Mouse (Mus musculus) heart, embryonic 16.5 days (tissue): Measurements from ENCODE around the gene Cdc40. TPM values are rescaled to one million over a fixed set of nuclear protein-coding genes. Genes with fewer than 3 reads are reported as not detected.

Source experiments
- ATAC-seq: fragments of 200-750 bp; cut with Nextera tagmentation; replicated peaks from 2 replicates; pipeline ENCODE4 v1.8.0; 2017; ENCODE audit warnings: moderate number of reproducible peaks; ENCODE audit not compliant: insufficient read depth, low FRiP score; ENCODE audit errors: extremely low read depth
- H3K27ac ChIP-seq: fragments of 300-500 bp; sonication (generic); 2 replicates; pipeline ENCODE4 v1.5.1; 2014; ENCODE audit warnings: mild to moderate bottlenecking, low read length, control low read depth, moderate library complexity
- H3K27me3 ChIP-seq: fragments of 300-500 bp; sonication (generic); 2 replicates; pipeline ENCODE4 v1.6.1; 2014; ENCODE audit warnings: low read length, mixed read lengths; ENCODE audit not compliant: control insufficient read depth, insufficient read depth
- H3K36me3 ChIP-seq: fragments of 300-500 bp; sonication (generic); 2 replicates; pipeline ENCODE4 v1.6.1; 2014; ENCODE audit not compliant: control insufficient read depth, insufficient read depth
- H3K4me1 ChIP-seq: fragments of 300-500 bp; sonication (generic); 2 replicates; pipeline ENCODE4 v1.6.1; 2014; ENCODE audit warnings: low read length, mixed read lengths; ENCODE audit not compliant: control insufficient read depth, insufficient read depth
- H3K4me2 ChIP-seq: fragments of 300-500 bp; sonication (generic); 2 replicates; pipeline ENCODE4 v1.6.1; 2014; ENCODE audit warnings: low read depth, mild to moderate bottlenecking, control low read depth, low read length
- H3K4me3 ChIP-seq: fragments of 300-500 bp; sonication (generic); 2 replicates; pipeline ENCODE4 v1.5.1; 2014; ENCODE audit warnings: mild to moderate bottlenecking, control low read depth, low read length
- H3K9ac ChIP-seq: fragments of 300-500 bp; sonication (generic); 2 replicates; pipeline ENCODE4 v1.6.1; 2014; ENCODE audit warnings: low read length, control low read depth
- H3K9me3 ChIP-seq: fragments of 300-500 bp; sonication (generic); replicated peaks from 2 replicates; pipeline ENCODE4 v1.6.1; 2016; ENCODE audit warnings: low read length; ENCODE audit not compliant: control insufficient read depth
- WGBS: fragments of 180-500 bp; shearing (Covaris S2); extraction: QIAGEN DNeasy Blood & Tissue Kit; methylation state at CpG from one replicate; pipeline ENCODE4 v1.1.7; 2014; 5-methylcytosine and 5-hydroxymethylcytosine counted together
- polyA plus RNA-seq: library from polyadenylated mRNA; unstranded; fragments of >200 nt; fragmentation: Nextera tagmentation; extraction: Ambion mirVana; gene quantifications from 2 replicates; pipeline ENCODE4 v1.2.1, GENCODE M21; 2015

Gene Cdc40
- polyA plus RNA-seq, 1 experiment from 2014 or later, result 26.7 TPM

DNA sequence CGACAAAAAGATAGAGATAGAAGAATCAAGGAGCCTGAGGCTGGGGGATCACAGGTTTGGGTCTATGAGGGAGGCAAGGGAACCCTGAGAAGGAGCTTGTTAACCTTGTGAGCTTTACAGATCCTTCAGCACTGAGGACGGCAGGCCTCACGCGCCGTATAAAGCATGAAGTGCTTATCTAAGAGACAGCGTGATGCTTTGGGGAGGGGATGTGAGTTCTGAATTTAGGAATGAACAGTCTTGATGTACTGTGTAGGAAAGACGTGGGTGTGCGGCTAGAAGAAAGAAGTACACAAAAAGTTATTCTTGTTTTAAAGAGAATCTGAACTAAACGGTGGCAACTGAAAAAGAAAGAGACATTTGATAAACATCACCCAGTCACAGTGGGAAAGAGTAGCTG, 3.1 kb downstream of the Cdc40 start:
- H3K9ac ChIP-seq, result no peak overlapping the region
- no peak overlapping the region for H3K4me2 ChIP-seq
- peaks cover 29% of the 10 kb centered on the region for H3K4me1 ChIP-seq
- WGBS, result 69% methylated on average over 9 of the region's 9 CpGs
- H3K4me3 ChIP-seq, result no peak overlapping the region
- H3K36me3 ChIP-seq, result no peaks in the 10 kb centered on the region; the same call in none of the 2 replicates
- no peak overlapping the region for H3K27ac ChIP-seq
- ATAC-seq, result no peak
- no peaks in the 10 kb centered on the region for H3K9me3 ChIP-seq
- H3K27me3 ChIP-seq, result no peaks in the 10 kb centered on the region

DNA sequence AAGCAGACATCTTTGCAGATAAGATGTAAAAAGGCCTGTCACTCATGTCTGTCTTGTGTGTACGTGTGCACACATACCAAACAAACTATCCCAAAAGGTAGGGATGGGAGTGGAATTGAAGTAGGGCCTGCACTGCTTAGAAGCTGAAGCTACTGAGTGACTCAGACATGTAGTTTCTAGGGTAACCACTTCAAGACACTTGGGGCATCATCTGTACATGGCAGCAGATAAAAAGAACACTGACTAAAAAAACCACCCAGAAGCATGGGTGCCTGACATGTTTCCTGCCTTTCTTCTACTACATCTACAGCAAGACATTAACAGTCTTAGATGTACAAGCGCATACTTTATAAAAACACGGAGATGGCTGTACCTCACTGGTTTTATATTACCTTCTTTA, 4.9 kb downstream of the Cdc40 start:
- no peak for ATAC-seq
- H3K4me2 ChIP-seq, result no peak overlapping the region
- H3K27me3 ChIP-seq, result no peaks in the 10 kb centered on the region
- no peaks in the 10 kb centered on the region; the same call in none of the 2 replicates for H3K36me3 ChIP-seq
- H3K4me1 ChIP-seq, result peaks cover 29% of the 10 kb centered on the region
- 61% methylated on average over 3 of the region's 3 CpGs for WGBS
- H3K4me3 ChIP-seq, result no peak overlapping the region
- H3K9me3 ChIP-seq, result no peaks in the 10 kb centered on the region
- H3K27ac ChIP-seq, result no peak overlapping the region
- H3K9ac ChIP-seq, result no peak overlapping the region

DNA sequence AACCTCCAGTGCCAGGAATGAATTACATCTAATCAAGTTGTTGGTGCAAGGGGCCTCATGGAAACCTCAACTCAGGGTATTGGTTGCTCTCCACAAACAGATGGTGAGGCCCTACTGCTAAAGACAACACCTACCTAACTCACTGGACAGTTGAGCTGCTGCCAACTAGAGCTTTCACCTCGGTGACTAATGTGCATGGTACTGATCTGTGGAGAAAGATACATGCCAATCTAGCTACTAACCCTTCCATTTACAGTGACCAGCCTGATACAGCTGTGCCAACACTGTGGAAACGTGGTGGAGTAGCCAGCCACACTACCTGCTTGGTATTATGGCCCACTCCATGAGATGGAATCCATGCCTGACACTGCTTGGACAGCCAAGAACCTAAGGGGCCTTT, 11.1 kb downstream of the Cdc40 start:
- no peaks in the 10 kb centered on the region for H3K9me3 ChIP-seq
- H3K4me1 ChIP-seq, result peaks cover 3% of the 10 kb centered on the region
- H3K4me3 ChIP-seq, result no peak overlapping the region
- H3K27me3 ChIP-seq, result no peaks in the 10 kb centered on the region
- H3K4me2 ChIP-seq, result no peak overlapping the region
- H3K36me3 ChIP-seq, result no peaks in the 10 kb centered on the region
- ATAC-seq, result no peak
- 52% methylated on average over 2 of the region's 2 CpGs for WGBS
- no peak overlapping the region for H3K27ac ChIP-seq
- H3K9ac ChIP-seq, result no peak overlapping the region

DNA sequence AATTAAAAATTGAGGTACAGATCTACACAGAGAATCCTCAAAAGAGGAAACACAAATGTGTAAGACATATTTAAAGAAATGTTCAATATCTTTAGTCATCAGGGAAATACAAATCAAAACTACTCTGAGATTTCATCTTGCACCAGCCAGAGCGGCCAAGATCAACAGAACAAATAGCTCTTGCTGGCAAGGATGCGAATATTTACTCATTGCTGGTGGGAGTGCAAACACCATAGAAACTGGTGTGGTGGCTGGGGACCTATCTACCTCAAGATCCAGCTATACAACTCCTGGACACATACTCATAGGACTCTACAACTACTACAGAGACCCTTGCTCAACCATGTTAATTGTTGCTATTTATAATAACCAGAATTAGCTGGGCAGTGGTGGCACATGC, 11.8 kb downstream of the Cdc40 start:
- ATAC-seq, result no peak
- no peak overlapping the region for H3K4me3 ChIP-seq

DNA sequence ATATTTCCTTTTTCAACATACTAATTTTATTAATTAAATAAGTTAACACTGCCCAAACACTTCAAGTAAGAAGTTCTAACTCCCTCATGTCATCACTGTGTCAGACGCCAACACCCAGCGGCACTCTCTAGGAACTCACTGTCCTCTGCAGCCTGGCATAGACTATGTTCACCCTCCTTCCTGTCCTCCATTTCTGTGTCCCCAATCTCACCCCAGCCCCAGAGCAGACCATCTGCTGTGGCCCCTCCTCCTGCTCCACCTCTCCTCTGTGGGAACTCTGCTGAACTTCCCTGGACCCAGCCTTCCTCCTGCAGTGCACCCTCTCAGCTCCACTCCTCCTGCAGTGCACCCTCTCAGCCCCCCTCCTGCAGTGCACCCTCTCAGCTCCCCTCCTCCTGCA, 15.0 kb downstream of the Cdc40 start:
- H3K9me3 ChIP-seq, result peaks cover 2% of the 10 kb centered on the region; the same call in 1 of the 2 replicates
- H3K27ac ChIP-seq, result no peak overlapping the region
- peaks cover 3% of the 10 kb centered on the region for H3K4me1 ChIP-seq
- peaks cover 21% of the 10 kb centered on the region for H3K36me3 ChIP-seq
- H3K9ac ChIP-seq, result no peak overlapping the region
- WGBS, result 57% methylated on average over 2 of the region's 2 CpGs
- no peak overlapping the region for H3K4me2 ChIP-seq
- H3K4me3 ChIP-seq, result no peak overlapping the region
- ATAC-seq, result no peak
- no peaks in the 10 kb centered on the region for H3K27me3 ChIP-seq

More for the DNA sequence above, 11.8 kb downstream of the Cdc40 start:
- Histone ChIP-seq H3K27ac (no peak overlapping the region), H3K27me3 (no peaks in the 10 kb centered on the region), H3K36me3 (no peaks in the 10 kb centered on the region; the same call in 1 of the 2 replicates), H3K4me2 (no peak overlapping the region), H3K9me3 (no peaks in the 10 kb centered on the region), H3K4me1 (peaks cover 3% of the 10 kb centered on the region), H3K9ac (no peak overlapping the region)
- 84% methylated on average over 2 of the region's 2 CpGs for WGBS

DNA sequence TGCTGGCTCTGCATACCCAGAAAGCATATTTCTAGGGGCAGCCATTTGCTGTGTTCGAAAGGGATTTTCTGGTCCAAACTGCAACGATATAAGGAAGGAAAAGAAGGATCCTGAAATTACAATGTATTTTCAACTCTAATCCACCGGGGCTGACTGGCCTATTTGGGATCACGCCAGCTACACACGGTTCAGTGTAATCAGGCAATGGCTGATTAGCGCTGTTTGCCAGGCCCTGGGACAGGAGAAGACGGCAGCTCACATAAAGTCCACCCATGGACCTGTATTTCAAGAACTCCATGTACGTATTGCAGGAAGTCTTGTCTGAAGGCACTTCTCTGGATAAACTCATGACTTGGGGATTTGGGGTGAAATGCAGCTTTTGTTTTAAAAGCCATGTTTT, 25.5 kb downstream of the Cdc40 start:
- WGBS, result 48% methylated on average over 8 of the region's 8 CpGs
- Histone ChIP-seq H3K4me2 (no peak overlapping the region), H3K27ac (peak overlapping the region; percentile 27; the same call in 1 of the 2 replicates)

DNA sequence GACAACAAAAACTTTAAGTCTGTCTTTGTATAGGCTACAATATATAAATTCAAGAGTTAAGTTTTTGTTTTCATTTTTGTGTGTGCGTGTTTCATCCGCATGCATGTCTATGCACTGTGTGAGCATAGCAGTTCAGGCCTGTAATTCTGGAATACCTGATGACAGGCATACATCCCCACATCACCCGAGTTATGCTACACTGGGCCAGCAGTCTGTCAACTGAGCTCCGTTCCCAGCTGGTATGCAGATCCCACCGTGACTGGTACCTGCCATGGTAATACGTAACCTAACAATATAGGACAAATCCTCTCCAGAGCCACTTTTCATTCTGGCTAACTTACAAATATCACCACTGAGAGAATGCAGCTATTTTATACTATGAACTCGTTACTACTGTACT, 26.4 kb downstream of the Cdc40 start:
- Histone ChIP-seq H3K4me1 (peaks cover 6% of the 10 kb centered on the region), H3K9me3 (no peaks in the 10 kb centered on the region), H3K4me3 (no peak overlapping the region), H3K36me3 (no peaks in the 10 kb centered on the region), H3K9ac (no peak overlapping the region), H3K4me2 (no peak overlapping the region), H3K27ac (no peak overlapping the region), H3K27me3 (no peaks in the 10 kb centered on the region)
- ATAC-seq, result no peak
- WGBS, result 79% methylated on average over 7 of the region's 7 CpGs

More for the DNA sequence above, 25.5 kb downstream of the Cdc40 start:
- ATAC-seq, result no peak; the same call in 1 of the 2 replicates
- H3K9ac ChIP-seq, result no peak overlapping the region
- no peaks in the 10 kb centered on the region for H3K9me3 ChIP-seq
- no peaks in the 10 kb centered on the region for H3K36me3 ChIP-seq
- H3K4me1 ChIP-seq, result peaks cover 6% of the 10 kb centered on the region
- H3K27me3 ChIP-seq, result no peaks in the 10 kb centered on the region
- H3K4me3 ChIP-seq, result no peak overlapping the region

DNA sequence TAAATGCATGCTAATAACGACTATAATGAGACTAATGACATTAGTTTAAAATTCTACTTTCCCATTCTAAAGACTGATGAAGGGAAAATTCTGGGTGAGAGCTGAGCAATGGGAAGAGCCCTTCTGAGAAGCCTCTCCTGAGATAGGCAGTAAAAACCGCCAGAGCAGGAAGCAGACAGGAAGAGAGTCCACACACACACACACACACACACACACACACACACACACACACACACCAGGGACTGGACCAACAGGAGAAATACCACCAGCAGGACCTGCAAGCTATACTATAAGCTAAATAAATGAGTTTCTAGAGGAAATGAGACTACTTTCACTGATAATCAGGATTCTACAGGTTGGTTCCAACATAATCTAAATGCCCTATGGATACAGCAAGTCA, 27.5 kb downstream of the Cdc40 start:
- 49% methylated on average over 2 of the region's 2 CpGs for WGBS
- no peak for ATAC-seq
- no peak overlapping the region for H3K27ac ChIP-seq
- no peak overlapping the region for H3K9ac ChIP-seq
- H3K27me3 ChIP-seq, result no peaks in the 10 kb centered on the region
- H3K36me3 ChIP-seq, result no peaks in the 10 kb centered on the region
- no peaks in the 10 kb centered on the region for H3K9me3 ChIP-seq
- peaks cover 6% of the 10 kb centered on the region for H3K4me1 ChIP-seq
- no peak overlapping the region for H3K4me3 ChIP-seq
- no peak overlapping the region for H3K4me2 ChIP-seq

DNA sequence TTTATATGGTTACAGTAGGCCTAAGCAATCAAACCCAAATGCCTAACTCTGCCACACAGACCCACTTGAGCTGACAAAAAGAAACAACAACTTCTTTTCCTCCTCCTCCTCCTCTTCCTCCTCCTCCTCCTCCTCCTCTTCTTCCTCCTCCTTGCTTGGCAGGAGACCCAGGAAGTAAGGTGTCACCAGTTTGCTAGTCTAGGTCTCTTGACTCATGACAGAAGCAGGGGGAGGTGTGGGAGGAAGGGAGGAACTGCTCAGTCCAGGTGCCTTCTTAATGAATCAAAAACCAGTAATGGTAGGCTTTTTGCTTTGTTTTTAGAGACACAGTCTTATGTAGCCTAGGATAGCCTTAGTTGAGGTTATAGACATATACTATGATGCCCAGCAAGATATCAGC, 32.0 kb downstream of the Cdc40 start:
- Histone ChIP-seq H3K9ac (no peak overlapping the region), H3K4me1 (no peaks in the 10 kb centered on the region), H3K4me2 (no peak overlapping the region), H3K4me3 (no peak overlapping the region), H3K9me3 (no peaks in the 10 kb centered on the region), H3K27me3 (no peaks in the 10 kb centered on the region), H3K27ac (no peak overlapping the region), H3K36me3 (peaks cover 23% of the 10 kb centered on the region)
- ATAC-seq, result no peak

DNA sequence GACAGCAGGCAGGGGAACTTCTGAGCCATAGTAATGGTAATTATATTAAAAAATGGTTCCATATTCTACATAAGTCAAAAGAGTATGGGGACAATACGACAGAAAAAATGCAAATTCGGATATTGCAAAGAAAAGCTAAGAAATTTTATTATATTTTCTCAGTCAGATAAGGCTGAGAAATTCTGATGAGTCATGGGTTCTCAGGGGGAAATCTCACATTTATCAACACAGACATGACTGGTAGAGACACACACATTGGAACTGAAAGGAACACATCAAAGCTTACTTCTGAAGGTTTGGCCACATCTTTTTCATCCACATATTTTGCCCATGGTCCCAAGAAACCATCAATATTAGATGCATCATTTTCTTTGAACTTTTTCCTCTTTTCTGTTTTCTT, 32.5 kb downstream of the Cdc40 start:
- no peak overlapping the region for H3K4me3 ChIP-seq
- H3K27ac ChIP-seq, result no peak overlapping the region
- H3K4me2 ChIP-seq, result no peak overlapping the region
- peaks cover 25% of the 10 kb centered on the region for H3K36me3 ChIP-seq
- H3K9ac ChIP-seq, result no peak overlapping the region
- no peaks in the 10 kb centered on the region for H3K4me1 ChIP-seq
- H3K27me3 ChIP-seq, result no peaks in the 10 kb centered on the region
- H3K9me3 ChIP-seq, result no peaks in the 10 kb centered on the region
- WGBS, result 86% methylated on average over 2 of the region's 2 CpGs
- ATAC-seq, result no peak
